Mouse (Mus musculus) megakaryocyte, embryonic 14.5 days (primary cell): ENCODE measurements around the gene Abhd4.

Experiments used
- FLI1 ChIP-seq: IDR thresholded peaks from 2 replicates; pipeline ENCODE4 v1.6.1; 2012; ENCODE audit warnings: low read length, inconsistent platforms, mixed read lengths
- GATA1 ChIP-seq: IDR thresholded peaks from 3 replicates; pipeline ENCODE4 v1.6.1; 2012; ENCODE audit warnings: mixed read lengths, low read length, inconsistent platforms, borderline replicate concordance

DNA sequence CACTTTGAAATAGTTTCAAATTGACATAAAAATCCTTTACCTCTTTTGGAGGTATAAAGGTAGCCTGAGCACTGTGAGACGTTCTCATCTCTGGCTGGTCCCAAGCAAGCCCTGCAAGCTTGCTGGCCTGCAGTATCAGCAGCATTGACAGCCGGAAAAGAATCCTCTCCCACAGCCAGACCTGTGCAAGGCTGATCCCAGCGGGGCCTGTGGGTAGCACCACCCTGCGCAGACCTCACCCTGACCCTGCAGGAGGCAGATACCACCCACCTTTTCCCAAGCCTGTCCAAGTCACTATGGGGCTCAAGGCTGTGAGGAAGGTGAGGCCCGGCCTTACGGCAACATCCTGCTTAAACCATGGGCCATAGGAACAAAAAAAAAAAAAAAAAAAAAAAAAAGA is 12.0 kb downstream of the Abhd4 start:
- TF ChIP-seq FLI1: no peak
- no peak for TF ChIP-seq GATA1
